Mouse (Mus musculus): ENCODE data around the gene Otos. TPM values are rescaled to one million over a fixed set of nuclear protein-coding genes. Genes with fewer than 3 reads are reported as not detected.

Gene Otos
- polyA plus RNA-seq (2014; fragmentation: Nextera tagmentation; extraction: Ambion mirVana) = 0.09 and 0.10 TPM in 2 replicates

DNA sequence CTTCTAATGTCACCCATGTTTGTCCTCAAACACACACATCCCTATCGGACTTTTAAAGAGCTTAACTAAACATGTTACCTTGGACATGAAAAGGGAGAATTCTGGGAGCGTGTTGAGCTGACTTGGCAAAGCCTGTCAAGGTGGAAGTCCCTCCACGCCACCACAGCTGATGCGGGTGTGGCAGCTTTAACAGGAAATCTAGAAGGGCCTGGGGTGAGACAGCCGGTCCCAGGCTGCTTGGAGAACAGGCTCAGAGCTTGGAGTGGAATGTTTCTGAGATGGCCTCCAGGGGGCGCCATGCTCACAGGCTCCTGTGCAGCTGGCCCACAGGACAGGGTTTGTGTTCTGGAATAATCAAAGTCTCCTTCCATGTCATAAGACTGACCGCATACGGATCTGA is at the start of gene Otos:
Gene Otos (minus strand): TSS at position 169 of the 400 bp plus-strand sequence.
- Histone ChIP-seq H3K36me3 (ENCODE audit: control insufficient read depth, insufficient read depth, low read length) (no peaks in the 10 kb centered on the region), H3K9me3 (ENCODE audit: control insufficient read depth, low read length) (no peaks in the 10 kb centered on the region), H3K27me3 (ENCODE audit: control insufficient read depth, insufficient read depth, low read length) (no peaks in the 10 kb centered on the region), H3K9ac (ENCODE audit: low read depth, low read length) (no peak within 1 kb of the TSS), H3K27ac (ENCODE audit: low read depth, low read length) (no peak within 1 kb of the TSS), H3K4me1 (replicated peaks; ENCODE audit: control insufficient read depth, insufficient read depth, low read length) (no peaks in the 10 kb centered on the region), H3K4me2 (replicated peaks; ENCODE audit: low read depth, low read length) (no peak within 1 kb of the TSS), H3K4me3 (ENCODE audit: low read depth, low read length) (no peak within 1 kb of the TSS)
- ATAC-seq (ENCODE audit: low FRiP score) (peak; percentile 49), DNase-seq (ENCODE audit: low spot score) (peak; percentile 86)
- WGBS = 31% methylated on average over 8 of the region's 8 CpGs

DNA sequence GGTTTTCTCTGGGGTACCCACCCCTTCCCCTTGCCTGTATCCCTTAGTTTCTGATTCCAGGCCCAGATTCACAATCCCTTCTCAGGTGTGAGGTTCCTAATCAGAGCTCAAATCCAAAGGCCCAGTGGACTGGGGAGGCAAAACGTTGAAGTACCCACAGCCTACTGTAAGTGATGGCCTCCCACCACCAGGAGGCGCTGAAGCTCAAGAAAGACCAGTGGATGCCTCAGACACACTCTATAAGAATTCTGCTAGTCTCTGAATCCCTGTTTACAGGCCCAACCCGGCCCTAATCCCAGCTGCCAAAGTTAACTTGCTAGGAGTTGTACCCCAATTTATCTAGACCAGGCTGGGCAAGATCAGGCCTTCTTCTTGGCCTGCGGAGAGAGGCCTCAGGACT is 48.2 kb upstream of the Otos start:
- DNase-seq (ENCODE audit: low spot score) = peak; percentile 89
- H3K9ac ChIP-seq (ENCODE audit: low read depth, low read length) = no peak overlapping the region
- no peak overlapping the region for H3K4me2 ChIP-seq (replicated peaks; ENCODE audit: low read depth, low read length)
- H3K9me3 ChIP-seq (ENCODE audit: control insufficient read depth, low read length) = no peaks in the 10 kb centered on the region
- peaks cover 4% of the 10 kb centered on the region; the same call in 1 of the 2 replicates for H3K4me1 ChIP-seq (replicated peaks; ENCODE audit: control insufficient read depth, insufficient read depth, low read length)
- H3K27me3 ChIP-seq (ENCODE audit: control insufficient read depth, insufficient read depth, low read length) = no peaks in the 10 kb centered on the region
- H3K4me3 ChIP-seq (ENCODE audit: low read depth, low read length) = no peak overlapping the region
- no peaks in the 10 kb centered on the region for H3K36me3 ChIP-seq (ENCODE audit: control insufficient read depth, insufficient read depth, low read length)
- WGBS = 41% methylated on average over 4 of the region's 4 CpGs
- no peak overlapping the region for H3K27ac ChIP-seq (ENCODE audit: low read depth, low read length)
- peak; percentile 48; the same call in 1 of the 2 replicates for ATAC-seq (ENCODE audit: low FRiP score)

DNA sequence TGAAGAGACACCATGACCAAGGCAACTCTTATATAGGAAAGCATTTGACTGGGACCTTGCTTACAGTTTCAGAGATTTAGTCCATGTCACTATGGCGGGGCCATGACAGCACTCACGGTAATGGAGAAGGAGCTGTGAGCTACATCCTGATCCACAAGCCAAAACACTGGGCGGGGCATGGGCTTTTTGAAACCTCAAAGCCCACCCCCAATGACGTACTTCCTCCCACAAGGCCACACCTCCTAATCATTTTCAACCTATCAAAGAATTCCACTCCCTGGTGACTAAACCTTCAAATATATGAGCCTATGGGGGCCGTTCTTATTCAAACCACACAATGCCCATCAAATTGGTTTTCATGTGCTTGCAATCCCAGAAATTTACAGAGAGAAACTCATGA is 47.1 kb upstream of the Otos start:
- no peaks in the 10 kb centered on the region for H3K27me3 ChIP-seq (ENCODE audit: control insufficient read depth, insufficient read depth, low read length)
- WGBS = 86% methylated on average over 5 of the region's 5 CpGs
- no peak overlapping the region for H3K27ac ChIP-seq (ENCODE audit: low read depth, low read length)
- H3K9ac ChIP-seq (ENCODE audit: low read depth, low read length) = no peak overlapping the region
- no peak overlapping the region for H3K4me3 ChIP-seq (ENCODE audit: low read depth, low read length)
- no peaks in the 10 kb centered on the region for H3K9me3 ChIP-seq (ENCODE audit: control insufficient read depth, low read length)
- no peak overlapping the region for H3K4me2 ChIP-seq (replicated peaks; ENCODE audit: low read depth, low read length)
- no peaks in the 10 kb centered on the region for H3K36me3 ChIP-seq (ENCODE audit: control insufficient read depth, insufficient read depth, low read length)
- H3K4me1 ChIP-seq (replicated peaks; ENCODE audit: control insufficient read depth, insufficient read depth, low read length) = peaks cover 4% of the 10 kb centered on the region; the same call in 1 of the 2 replicates
- DNase-seq (ENCODE audit: low spot score) (no peak), ATAC-seq (ENCODE audit: low FRiP score) (no peak)

DNA sequence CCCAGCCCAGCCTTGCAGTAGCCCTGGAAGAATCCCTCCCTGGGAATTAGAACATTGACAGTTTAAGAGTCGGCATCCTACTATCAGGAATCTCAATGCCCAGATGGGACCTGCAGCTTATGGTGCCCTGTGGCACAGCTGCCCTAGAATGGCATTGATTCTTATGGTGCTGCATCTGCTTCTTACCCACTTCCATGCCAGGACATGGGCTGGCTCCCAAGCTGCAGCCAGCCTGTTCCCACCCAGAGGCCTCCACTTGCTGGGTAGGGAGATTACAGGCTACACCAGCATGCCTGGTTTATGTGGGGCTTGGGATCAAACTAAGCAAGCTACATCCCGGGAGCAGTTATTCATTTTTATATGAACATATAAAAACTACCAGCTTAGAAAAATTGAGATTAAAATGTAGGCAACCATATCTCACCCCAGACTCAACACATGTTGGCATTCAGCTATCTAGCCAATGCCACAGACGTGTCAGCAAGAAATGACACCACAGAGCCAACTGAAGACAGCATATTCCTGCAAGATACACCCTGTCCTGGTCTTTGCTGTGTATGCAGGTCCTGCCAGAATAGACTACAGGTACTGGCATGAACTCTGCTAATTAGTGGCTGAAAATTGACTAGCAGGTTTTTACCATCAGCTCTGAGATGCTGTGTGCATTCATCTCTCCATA is 42.7 kb upstream of the Otos start:
- ATAC-seq (ENCODE audit: low FRiP score) = no peak
- Histone ChIP-seq H3K4me3 (ENCODE audit: low read depth, low read length) (no peak overlapping the region), H3K27ac (ENCODE audit: low read depth, low read length) (no peak overlapping the region), H3K9me3 (ENCODE audit: control insufficient read depth, low read length) (no peaks in the 10 kb centered on the region), H3K4me2 (replicated peaks; ENCODE audit: low read depth, low read length) (no peak overlapping the region), H3K4me1 (replicated peaks; ENCODE audit: control insufficient read depth, insufficient read depth, low read length) (no peaks in the 10 kb centered on the region), H3K36me3 (ENCODE audit: control insufficient read depth, insufficient read depth, low read length) (no peaks in the 10 kb centered on the region), H3K27me3 (ENCODE audit: control insufficient read depth, insufficient read depth, low read length) (no peaks in the 10 kb centered on the region), H3K9ac (ENCODE audit: low read depth, low read length) (no peak overlapping the region)
- DNase-seq (ENCODE audit: low spot score) = no peak
- WGBS = 81% methylated on average over 3 of the region's 3 CpGs

DNA sequence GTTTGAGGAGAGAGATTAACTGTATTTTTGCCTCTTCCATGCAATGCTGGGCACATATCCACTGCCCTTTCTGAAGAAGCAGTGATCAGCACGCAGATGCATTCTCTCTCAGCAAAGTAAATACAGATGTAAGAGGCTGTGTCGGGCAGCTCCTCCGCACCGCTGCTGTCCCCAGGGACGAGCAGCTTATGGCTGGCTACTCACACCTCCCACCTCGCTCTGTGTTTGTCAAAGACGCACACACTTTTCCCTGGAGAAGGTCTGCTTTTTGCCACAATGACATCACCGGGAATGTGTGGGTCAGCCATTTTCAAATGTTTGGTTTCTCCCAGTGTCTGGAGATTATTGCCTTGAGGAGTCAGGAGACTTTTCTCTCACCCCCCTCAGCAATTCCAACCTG is 38.4 kb upstream of the Otos start:
- H3K9me3 ChIP-seq (ENCODE audit: control insufficient read depth, low read length) = no peaks in the 10 kb centered on the region
- ATAC-seq (ENCODE audit: low FRiP score) (no peak), DNase-seq (ENCODE audit: low spot score) (no peak)
- no peaks in the 10 kb centered on the region for H3K4me1 ChIP-seq (replicated peaks; ENCODE audit: control insufficient read depth, insufficient read depth, low read length)
- H3K27me3 ChIP-seq (ENCODE audit: control insufficient read depth, insufficient read depth, low read length) = no peaks in the 10 kb centered on the region
- H3K9ac ChIP-seq (ENCODE audit: low read depth, low read length) = no peak overlapping the region
- no peak overlapping the region for H3K4me3 ChIP-seq (ENCODE audit: low read depth, low read length)
- H3K4me2 ChIP-seq (replicated peaks; ENCODE audit: low read depth, low read length) = no peak overlapping the region
- no peak overlapping the region for H3K27ac ChIP-seq (ENCODE audit: low read depth, low read length)
- H3K36me3 ChIP-seq (ENCODE audit: control insufficient read depth, insufficient read depth, low read length) = no peaks in the 10 kb centered on the region
- WGBS = 50% methylated on average over 8 of the region's 8 CpGs

DNA sequence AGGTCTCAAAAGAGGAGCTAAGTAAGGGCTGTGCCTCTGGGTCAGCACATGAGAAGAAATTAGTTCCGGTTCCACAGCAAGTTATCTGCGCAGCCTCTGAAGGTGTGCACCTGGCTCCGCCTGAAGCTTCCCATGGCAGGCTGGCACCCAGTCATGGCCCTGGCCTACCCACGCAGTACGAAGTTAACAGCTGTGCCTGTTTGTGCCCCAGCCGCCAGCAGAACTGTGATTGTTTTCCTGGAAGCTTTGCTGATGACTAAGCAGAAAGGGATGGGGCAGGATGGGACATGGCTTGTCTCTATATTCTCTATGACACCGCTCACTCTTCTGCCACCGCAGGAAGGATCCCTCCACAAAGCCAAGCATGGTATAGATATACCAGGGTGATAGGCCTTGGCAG is 34.5 kb upstream of the Otos start:
- 89% methylated on average over 8 of the region's 8 CpGs for WGBS
- no peaks in the 10 kb centered on the region for H3K9me3 ChIP-seq (ENCODE audit: control insufficient read depth, low read length)
- H3K9ac ChIP-seq (ENCODE audit: low read depth, low read length) = no peak overlapping the region
- H3K4me2 ChIP-seq (replicated peaks; ENCODE audit: low read depth, low read length) = no peak overlapping the region
- ATAC-seq (ENCODE audit: low FRiP score) (no peak), DNase-seq (ENCODE audit: low spot score) (no peak)
- H3K27me3 ChIP-seq (ENCODE audit: control insufficient read depth, insufficient read depth, low read length) = no peaks in the 10 kb centered on the region
- no peaks in the 10 kb centered on the region for H3K36me3 ChIP-seq (ENCODE audit: control insufficient read depth, insufficient read depth, low read length)
- no peak overlapping the region for H3K27ac ChIP-seq (ENCODE audit: low read depth, low read length)
- no peaks in the 10 kb centered on the region for H3K4me1 ChIP-seq (replicated peaks; ENCODE audit: control insufficient read depth, insufficient read depth, low read length)
- no peak overlapping the region for H3K4me3 ChIP-seq (ENCODE audit: low read depth, low read length)

DNA sequence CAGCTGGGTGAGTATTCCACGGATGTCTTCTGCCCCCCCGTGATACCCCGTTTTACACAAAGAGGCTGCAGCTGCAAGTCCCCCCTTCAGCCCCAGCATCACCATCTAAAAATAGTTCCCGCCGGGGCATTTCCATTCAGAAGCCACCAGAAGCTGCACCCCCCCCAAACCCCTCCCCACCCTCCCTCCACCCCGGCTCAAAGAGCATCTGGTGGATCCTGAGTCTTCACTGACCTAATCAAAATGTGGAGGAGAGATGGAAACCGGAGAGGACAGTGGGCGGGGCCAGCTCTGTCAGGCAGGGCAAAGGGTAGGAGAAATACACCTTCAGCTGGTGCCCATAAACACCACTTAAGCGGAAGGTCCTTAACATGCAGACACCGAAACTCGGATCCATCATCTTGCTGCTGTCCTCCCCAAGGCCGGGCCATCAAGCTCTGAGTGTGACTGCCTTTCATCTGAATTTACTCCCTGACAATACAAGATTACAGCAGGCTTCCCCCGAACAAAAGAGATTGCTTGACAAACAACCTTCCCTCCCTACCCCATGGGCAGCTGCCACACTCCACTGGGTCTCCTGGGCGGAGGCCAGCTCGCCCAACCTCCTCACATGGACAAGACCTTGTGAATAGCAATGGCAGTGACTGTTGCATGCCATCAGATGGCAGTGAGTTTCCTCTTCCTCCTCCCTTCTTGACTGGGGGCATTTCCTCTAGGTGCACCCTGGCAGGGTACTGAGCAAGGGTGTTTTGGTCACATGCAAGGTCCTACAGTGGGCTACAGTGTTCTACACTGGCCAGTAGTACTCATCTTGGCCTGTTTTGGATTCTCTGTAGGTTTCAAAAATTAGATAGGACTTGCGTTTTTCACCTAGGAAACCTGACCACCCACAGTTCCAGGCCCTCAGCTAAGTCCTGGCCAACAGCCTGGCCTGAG is 32.3 kb upstream of the Otos start:
- peak; percentile 67 for ATAC-seq (ENCODE audit: low FRiP score)
- Histone ChIP-seq H3K9me3 (ENCODE audit: control insufficient read depth, low read length) (no peaks in the 10 kb centered on the region), H3K4me2 (replicated peaks; ENCODE audit: low read depth, low read length) (no peak overlapping the region; the same call in 1 of the 2 replicates), H3K4me1 (replicated peaks; ENCODE audit: control insufficient read depth, insufficient read depth, low read length) (no peaks in the 10 kb centered on the region), H3K27ac (ENCODE audit: low read depth, low read length) (no peak overlapping the region), H3K4me3 (ENCODE audit: low read depth, low read length) (no peak overlapping the region), H3K36me3 (ENCODE audit: control insufficient read depth, insufficient read depth, low read length) (no peaks in the 10 kb centered on the region), H3K9ac (ENCODE audit: low read depth, low read length) (no peak overlapping the region), H3K27me3 (ENCODE audit: control insufficient read depth, insufficient read depth, low read length) (no peaks in the 10 kb centered on the region)
- 25% methylated on average over 16 of the region's 16 CpGs for WGBS
- DNase-seq (ENCODE audit: low spot score) = peak; percentile 40

DNA sequence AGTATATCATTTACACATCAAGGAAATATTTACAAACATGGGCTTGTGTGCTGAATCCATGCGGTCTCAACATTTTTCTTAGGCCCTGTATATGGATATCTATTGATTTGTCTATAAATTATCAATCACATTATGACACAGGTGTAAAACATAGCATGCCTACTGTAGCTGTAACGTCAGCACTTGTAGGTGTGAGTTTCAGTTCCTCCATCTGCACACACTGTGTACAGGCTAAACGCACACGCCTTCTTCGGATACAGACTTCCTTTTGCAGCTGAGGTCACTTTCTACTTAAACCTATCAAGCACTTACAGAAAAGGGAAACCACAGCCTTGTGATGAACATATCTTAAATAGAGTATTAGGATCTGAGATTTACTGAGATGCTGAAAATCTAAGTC is 30.1 kb upstream of the Otos start:
- DNase-seq (ENCODE audit: low spot score) = no peak
- H3K27ac ChIP-seq (ENCODE audit: low read depth, low read length) = no peak overlapping the region
- H3K4me2 ChIP-seq (replicated peaks; ENCODE audit: low read depth, low read length) = no peak overlapping the region
- H3K27me3 ChIP-seq (ENCODE audit: control insufficient read depth, insufficient read depth, low read length) = no peaks in the 10 kb centered on the region
- H3K9ac ChIP-seq (ENCODE audit: low read depth, low read length) = no peak overlapping the region
- H3K4me1 ChIP-seq (replicated peaks; ENCODE audit: control insufficient read depth, insufficient read depth, low read length) = no peaks in the 10 kb centered on the region
- 94% methylated on average over 5 of the region's 5 CpGs for WGBS
- no peak overlapping the region for H3K4me3 ChIP-seq (ENCODE audit: low read depth, low read length)
- no peak for ATAC-seq (ENCODE audit: low FRiP score)
- H3K9me3 ChIP-seq (ENCODE audit: control insufficient read depth, low read length) = no peaks in the 10 kb centered on the region
- no peaks in the 10 kb centered on the region for H3K36me3 ChIP-seq (ENCODE audit: control insufficient read depth, insufficient read depth, low read length)

DNA sequence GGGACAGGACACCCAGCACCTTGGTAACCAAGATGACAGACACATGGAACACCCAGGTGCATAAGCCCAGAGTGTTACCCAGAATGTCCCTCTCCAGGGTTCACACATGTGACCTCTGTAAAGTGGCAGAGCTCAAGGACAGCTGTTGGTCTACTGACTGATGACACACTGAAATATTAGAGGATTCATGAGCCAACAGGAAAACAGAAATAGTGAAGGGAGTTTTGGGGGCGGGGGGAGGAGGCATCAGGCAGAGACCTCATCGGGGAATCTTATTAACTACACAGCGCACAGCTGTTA is 28.0 kb upstream of the Otos start:
- WGBS = 87% methylated on average over 3 of the region's 3 CpGs
- Histone ChIP-seq H3K4me2 (replicated peaks; ENCODE audit: low read depth, low read length) (no peak overlapping the region), H3K36me3 (ENCODE audit: control insufficient read depth, insufficient read depth, low read length) (no peaks in the 10 kb centered on the region), H3K4me3 (ENCODE audit: low read depth, low read length) (no peak overlapping the region), H3K27ac (ENCODE audit: low read depth, low read length) (no peak overlapping the region), H3K9me3 (ENCODE audit: control insufficient read depth, low read length) (no peaks in the 10 kb centered on the region), H3K27me3 (ENCODE audit: control insufficient read depth, insufficient read depth, low read length) (no peaks in the 10 kb centered on the region), H3K9ac (ENCODE audit: low read depth, low read length) (no peak overlapping the region), H3K4me1 (replicated peaks; ENCODE audit: control insufficient read depth, insufficient read depth, low read length) (no peaks in the 10 kb centered on the region)
- DNase-seq (ENCODE audit: low spot score) (no peak), ATAC-seq (ENCODE audit: low FRiP score) (no peak)

Data from hindbrain, embryonic 11.5 days (tissue).